Mouse (Mus musculus) stomach, postnatal 0 days (tissue): ENCODE results near the gene Mcidas.
"Not testable (repeated sequence)": the region's sequence is repeated elsewhere in the genome, so short reads cannot be mapped to it uniquely, and the experiment has no call there.

Experiments
- CTCF ChIP-seq: IDR thresholded peaks from 2 replicates; pipeline ENCODE4 v1.5.1; 2016; ENCODE audit warnings: antibody characterized with exemption, low read depth, mild to moderate bottlenecking, moderate library complexity
- EP300 ChIP-seq: optimal IDR thresholded peaks from 2 replicates; pipeline ENCODE3; 2016; ENCODE audit warnings: antibody characterized with exemption

DNA sequence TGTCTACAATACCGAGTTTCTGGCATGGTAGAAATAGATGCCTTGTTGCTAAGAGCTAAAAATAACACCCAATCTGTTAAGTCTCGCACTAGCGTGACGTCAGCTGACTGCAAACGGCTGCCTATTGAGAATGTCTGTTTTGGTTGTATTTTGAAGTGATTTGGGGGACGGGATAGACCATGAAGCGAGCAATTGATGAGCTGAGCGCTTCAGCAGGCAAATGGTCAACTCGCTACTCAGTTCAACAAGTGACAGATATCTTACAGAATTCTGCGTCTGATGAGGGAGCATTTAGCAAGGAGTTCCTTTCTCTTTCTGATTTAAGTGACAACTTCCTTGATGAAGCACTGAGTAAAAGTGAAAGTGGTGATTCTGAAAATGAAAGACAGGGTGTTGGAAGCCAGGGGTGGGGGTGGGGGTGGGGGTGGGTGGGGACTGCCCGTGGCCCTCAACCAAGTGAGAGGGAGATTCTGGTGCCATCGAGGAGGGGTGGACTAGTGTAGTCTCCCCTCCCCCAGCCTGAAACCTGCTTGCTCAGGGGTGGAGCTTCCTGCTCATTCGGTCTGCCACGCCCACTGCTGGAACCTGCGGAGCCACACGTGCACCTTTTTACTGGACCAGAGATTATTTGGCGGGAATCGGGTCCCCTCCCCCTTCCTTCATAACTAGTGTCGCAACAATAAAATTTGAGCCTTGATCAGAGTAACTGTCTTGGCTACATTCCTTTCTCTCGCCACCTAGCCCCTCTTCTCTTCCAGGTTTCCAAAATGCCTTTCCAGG is 19.7 kb downstream of the Mcidas start:
- TF ChIP-seq EP300, CTCF: not testable (repeated sequence)
